Mouse (Mus musculus): ENCODE data around the gene Txndc11. TPM values are rescaled to one million over a fixed set of nuclear protein-coding genes. Genes with fewer than 3 reads are reported as not detected.

Gene Txndc11
- polyA plus RNA-seq, 1 experiment from 2014 or later, result 13.8 TPM

GRCm38 (mm10) chr16:11071887-11072286, 62.6 kb downstream of the Txndc11 start:
- WGBS (ENCODE audit: insufficient replicate concordance), result 78% methylated on average over 4 of the region's 4 CpGs
- H3K27me3 ChIP-seq (ENCODE audit: control insufficient read depth, insufficient read depth, low read depth, low read length), result peaks cover 17% of the 10 kb centered on the region
- H3K9me3 ChIP-seq (replicated peaks; ENCODE audit: control insufficient read depth, low read length), result no peaks in the 10 kb centered on the region

GRCm38 (mm10) chr16:11071176-11071575, 63.3 kb downstream of the Txndc11 start:
- H3K36me3 ChIP-seq (ENCODE audit: control insufficient read depth, insufficient read depth), result peaks cover 11% of the 10 kb centered on the region
- H3K27me3 ChIP-seq (ENCODE audit: control insufficient read depth, insufficient read depth, low read depth, low read length), result peaks cover 24% of the 10 kb centered on the region
- WGBS (ENCODE audit: insufficient replicate concordance), result 67% methylated on average over 5 of the region's 5 CpGs
- peaks cover 11% of the 10 kb centered on the region for H3K4me1 ChIP-seq (ENCODE audit: control insufficient read depth, low read depth, low read length)
- H3K9ac ChIP-seq (ENCODE audit: low read depth, low read length), result no peak overlapping the region
- H3K4me3 ChIP-seq (ENCODE audit: low read depth, low read length), result no peak overlapping the region
- H3K9me3 ChIP-seq (replicated peaks; ENCODE audit: control insufficient read depth, low read length), result no peaks in the 10 kb centered on the region
- no peak for ATAC-seq (ENCODE audit: low read depth)
- no peak overlapping the region for H3K4me2 ChIP-seq (ENCODE audit: low read depth, low read length)
- no peak overlapping the region for H3K27ac ChIP-seq (ENCODE audit: low read length)

More at GRCm38 (mm10) chr16:11071887-11072286, 62.6 kb downstream of the Txndc11 start:
- Histone ChIP-seq H3K27ac (ENCODE audit: low read length) (no peak overlapping the region), H3K36me3 (ENCODE audit: control insufficient read depth, insufficient read depth) (peaks cover 11% of the 10 kb centered on the region), H3K4me3 (ENCODE audit: low read depth, low read length) (no peak overlapping the region), H3K4me2 (ENCODE audit: low read depth, low read length) (no peak overlapping the region), H3K4me1 (ENCODE audit: control insufficient read depth, low read depth, low read length) (peaks cover 7% of the 10 kb centered on the region), H3K9ac (ENCODE audit: low read depth, low read length) (no peak overlapping the region)
- ATAC-seq (ENCODE audit: low read depth), result no peak

GRCm38 (mm10) chr16:11069710-11070420, 64.6 kb downstream of the Txndc11 start:
- peaks cover 14% of the 10 kb centered on the region for H3K4me1 ChIP-seq (ENCODE audit: control insufficient read depth, low read depth, low read length)
- H3K4me3 ChIP-seq (ENCODE audit: low read depth, low read length), result no peak overlapping the region
- WGBS (ENCODE audit: insufficient replicate concordance), result 30% methylated on average over 7 of the region's 7 CpGs
- peaks cover 11% of the 10 kb centered on the region for H3K36me3 ChIP-seq (ENCODE audit: control insufficient read depth, insufficient read depth)
- H3K9me3 ChIP-seq (replicated peaks; ENCODE audit: control insufficient read depth, low read length), result no peaks in the 10 kb centered on the region
- H3K27ac ChIP-seq (ENCODE audit: low read length), result 0 out of 2 replicates have a peak overlapping the region, but pooled peaks have one; percentile 19
- no peak overlapping the region for H3K9ac ChIP-seq (ENCODE audit: low read depth, low read length)
- ATAC-seq (ENCODE audit: low read depth), result no peak
- H3K27me3 ChIP-seq (ENCODE audit: control insufficient read depth, insufficient read depth, low read depth, low read length), result peaks cover 24% of the 10 kb centered on the region
- H3K4me2 ChIP-seq (ENCODE audit: low read depth, low read length), result no peak overlapping the region

GRCm38 (mm10) chr16:11069271-11069670, 65.2 kb downstream of the Txndc11 start:
- Histone ChIP-seq H3K27ac (ENCODE audit: low read length) (no peak overlapping the region), H3K27me3 (ENCODE audit: control insufficient read depth, insufficient read depth, low read depth, low read length) (peaks cover 24% of the 10 kb centered on the region)

GRCm38 (mm10) chr16:11068666-11069065, 65.8 kb downstream of the Txndc11 start:
- Histone ChIP-seq H3K9ac (ENCODE audit: low read depth, low read length) (no peak overlapping the region), H3K36me3 (ENCODE audit: control insufficient read depth, insufficient read depth) (peaks cover under 1% of the 10 kb centered on the region; the same call in 1 of the 2 replicates), H3K4me1 (ENCODE audit: control insufficient read depth, low read depth, low read length) (peaks cover 14% of the 10 kb centered on the region), H3K9me3 (replicated peaks; ENCODE audit: control insufficient read depth, low read length) (no peaks in the 10 kb centered on the region), H3K4me3 (ENCODE audit: low read depth, low read length) (no peak overlapping the region), H3K4me2 (ENCODE audit: low read depth, low read length) (no peak overlapping the region), H3K27ac (ENCODE audit: low read length) (no peak overlapping the region), H3K27me3 (ENCODE audit: control insufficient read depth, insufficient read depth, low read depth, low read length) (peaks cover 24% of the 10 kb centered on the region)
- WGBS (ENCODE audit: insufficient replicate concordance), result 62% methylated on average over 3 of the region's 3 CpGs
- no peak for ATAC-seq (ENCODE audit: low read depth)

More at GRCm38 (mm10) chr16:11069271-11069670, 65.2 kb downstream of the Txndc11 start:
- Histone ChIP-seq H3K4me1 (ENCODE audit: control insufficient read depth, low read depth, low read length) (peaks cover 14% of the 10 kb centered on the region), H3K9me3 (replicated peaks; ENCODE audit: control insufficient read depth, low read length) (no peaks in the 10 kb centered on the region), H3K36me3 (ENCODE audit: control insufficient read depth, insufficient read depth) (peaks cover 7% of the 10 kb centered on the region), H3K4me2 (ENCODE audit: low read depth, low read length) (no peak overlapping the region), H3K9ac (ENCODE audit: low read depth, low read length) (no peak overlapping the region), H3K4me3 (ENCODE audit: low read depth, low read length) (no peak overlapping the region)
- no peak for ATAC-seq (ENCODE audit: low read depth)
- WGBS (ENCODE audit: insufficient replicate concordance), result 38% methylated on average over 6 of the region's 6 CpGs

GRCm38 (mm10) chr16:11066833-11067191, 67.6 kb downstream of the Txndc11 start:
- no peak for ATAC-seq (ENCODE audit: low read depth)
- no peaks in the 10 kb centered on the region for H3K36me3 ChIP-seq (ENCODE audit: control insufficient read depth, insufficient read depth)
- under 1% methylated on average over 22 of the region's 22 CpGs for WGBS (ENCODE audit: insufficient replicate concordance)
- H3K4me1 ChIP-seq (ENCODE audit: control insufficient read depth, low read depth, low read length), result peaks cover 14% of the 10 kb centered on the region
- H3K9ac ChIP-seq (ENCODE audit: low read depth, low read length), result peak overlapping the region; percentile 59; the same call in 1 of the 2 replicates
- no peak overlapping the region for H3K27ac ChIP-seq (ENCODE audit: low read length)
- H3K4me2 ChIP-seq (ENCODE audit: low read depth, low read length), result peak overlapping the region; percentile 86
- H3K27me3 ChIP-seq (ENCODE audit: control insufficient read depth, insufficient read depth, low read depth, low read length), result peaks cover 24% of the 10 kb centered on the region
- H3K4me3 ChIP-seq (ENCODE audit: low read depth, low read length), result peak overlapping the region; percentile 64
- H3K9me3 ChIP-seq (replicated peaks; ENCODE audit: control insufficient read depth, low read length), result no peaks in the 10 kb centered on the region

- H3K27ac ChIP-seq (ENCODE audit: low read length), result peak within 1 kb of the TSS; percentile 26; the same call in 1 of the 2 replicates
- H3K9me3 ChIP-seq (replicated peaks; ENCODE audit: control insufficient read depth, low read length), result no peaks in the 10 kb centered on the region
- no peaks in the 10 kb centered on the region for H3K36me3 ChIP-seq (ENCODE audit: control insufficient read depth, insufficient read depth)
- peak within 1 kb of the TSS; percentile 64 for H3K4me3 ChIP-seq (ENCODE audit: low read depth, low read length)
- H3K4me2 ChIP-seq (ENCODE audit: low read depth, low read length), result peak within 1 kb of the TSS; percentile 86
- H3K4me1 ChIP-seq (ENCODE audit: control insufficient read depth, low read depth, low read length), result peaks cover 14% of the 10 kb centered on the region
- ATAC-seq (ENCODE audit: low read depth), result peak; percentile 94
- H3K27me3 ChIP-seq (ENCODE audit: control insufficient read depth, insufficient read depth, low read depth, low read length), result peaks cover 24% of the 10 kb centered on the region
- H3K9ac ChIP-seq (ENCODE audit: low read depth, low read length), result peak within 1 kb of the TSS; percentile 59
- WGBS (ENCODE audit: insufficient replicate concordance), result under 1% methylated on average over 75 of the region's 78 CpGs
These were observed 68.2 kb downstream of the Txndc11 start, which contains the start of gene Litaf for GRCm38 (mm10) chr16:11066029-11066832. Gene Litaf, minus strand, starts transcription at chr16:11066157.

GRCm38 (mm10) chr16:11065431-11065830, 69.0 kb downstream of the Txndc11 start:
- 67% methylated on average over 5 of the region's 5 CpGs for WGBS (ENCODE audit: insufficient replicate concordance)
- no peaks in the 10 kb centered on the region for H3K36me3 ChIP-seq (ENCODE audit: control insufficient read depth, insufficient read depth)
- H3K4me3 ChIP-seq (ENCODE audit: low read depth, low read length), result peak overlapping the region; percentile 64
- no peaks in the 10 kb centered on the region for H3K9me3 ChIP-seq (replicated peaks; ENCODE audit: control insufficient read depth, low read length)
- H3K9ac ChIP-seq (ENCODE audit: low read depth, low read length), result no peak overlapping the region
- H3K27ac ChIP-seq (ENCODE audit: low read length), result no peak overlapping the region
- no peak for ATAC-seq (ENCODE audit: low read depth)
- peak overlapping the region; percentile 86 for H3K4me2 ChIP-seq (ENCODE audit: low read depth, low read length)
- H3K27me3 ChIP-seq (ENCODE audit: control insufficient read depth, insufficient read depth, low read depth, low read length), result peaks cover 24% of the 10 kb centered on the region
- peaks cover 14% of the 10 kb centered on the region for H3K4me1 ChIP-seq (ENCODE audit: control insufficient read depth, low read depth, low read length)

GRCm38 (mm10) chr16:11064742-11065141, 69.7 kb downstream of the Txndc11 start:
- Histone ChIP-seq H3K27ac (ENCODE audit: low read length) (no peak overlapping the region), H3K36me3 (ENCODE audit: control insufficient read depth, insufficient read depth) (no peaks in the 10 kb centered on the region), H3K4me3 (ENCODE audit: low read depth, low read length) (no peak overlapping the region), H3K4me1 (ENCODE audit: control insufficient read depth, low read depth, low read length) (peaks cover 9% of the 10 kb centered on the region), H3K27me3 (ENCODE audit: control insufficient read depth, insufficient read depth, low read depth, low read length) (peaks cover 24% of the 10 kb centered on the region), H3K9ac (ENCODE audit: low read depth, low read length) (no peak overlapping the region), H3K4me2 (ENCODE audit: low read depth, low read length) (no peak overlapping the region), H3K9me3 (replicated peaks; ENCODE audit: control insufficient read depth, low read length) (no peaks in the 10 kb centered on the region)
- 65% methylated on average over 6 of the region's 6 CpGs for WGBS (ENCODE audit: insufficient replicate concordance)
- ATAC-seq (ENCODE audit: low read depth), result no peak
